Mouse (Mus musculus) hindbrain, embryonic 13.5 days (tissue): Measurements from ENCODE around the gene Lrrc1. TPM values are rescaled to one million over a fixed set of nuclear protein-coding genes. Genes with fewer than 3 reads are reported as not detected.

Source experiments
- ATAC-seq: fragments of 200-750 bp; cut with Nextera tagmentation; 2 replicates; pipeline ENCODE4 v1.8.0; 2017; ENCODE audit warnings: moderate TSS enrichment; ENCODE audit not compliant: low FRiP score
- H3K27ac ChIP-seq: fragments of 300-500 bp; sonication (generic); 2 replicates; pipeline ENCODE4 v1.5.1; 2015; ENCODE audit warnings: inconsistent platforms, mild to moderate bottlenecking, moderate library complexity
- H3K27me3 ChIP-seq: fragments of 300-500 bp; sonication (generic); 2 replicates; pipeline ENCODE4 v1.6.1; 2015; ENCODE audit warnings: mild to moderate bottlenecking, inconsistent platforms
- H3K36me3 ChIP-seq: fragments of 300-500 bp; sonication (generic); 2 replicates; pipeline ENCODE4 v1.6.1; 2015; ENCODE audit warnings: mild to moderate bottlenecking, inconsistent platforms
- H3K4me1 ChIP-seq: fragments of 300-500 bp; sonication (generic); replicated peaks from 2 replicates; pipeline ENCODE4 v1.6.1; 2015; ENCODE audit warnings: inconsistent platforms
- H3K4me2 ChIP-seq: fragments of 300-500 bp; sonication (generic); 2 replicates; pipeline ENCODE4 v1.6.1; 2015; ENCODE audit warnings: inconsistent platforms, mild to moderate bottlenecking, moderate library complexity
- H3K4me3 ChIP-seq: fragments of 300-500 bp; sonication (generic); 2 replicates; pipeline ENCODE4 v1.5.1; 2015; ENCODE audit warnings: mild to moderate bottlenecking, inconsistent platforms
- H3K9ac ChIP-seq: fragments of 300-500 bp; sonication (generic); 2 replicates; pipeline ENCODE4 v1.6.1; 2015; ENCODE audit warnings: mild to moderate bottlenecking, inconsistent platforms
- H3K9me3 ChIP-seq: fragments of 300-500 bp; sonication (generic); 2 replicates; pipeline ENCODE4 v1.6.1; 2016; ENCODE audit warnings: inconsistent platforms
- WGBS: fragments of 180-500 bp; shearing (Covaris S2); methylation state at CpG from one replicate; pipeline ENCODE4 v1.1.7; 2015; 5-methylcytosine and 5-hydroxymethylcytosine counted together
- polyA plus RNA-seq: library from polyadenylated mRNA; unstranded; fragments of >200 nt; fragmentation: Nextera tagmentation; extraction: Ambion mirVana; gene quantifications from 2 replicates; pipeline ENCODE4 v1.2.1, GENCODE M21; 2015

The Lrrc1 gene
- polyA plus RNA-seq, 1 experiment from 2014 or later, result 5.6 TPM

- Histone ChIP-seq H3K27me3 (peaks cover 9% of the 10 kb centered on the region), H3K9me3 (no peaks in the 10 kb centered on the region), H3K4me2 (no peak overlapping the region), H3K4me3 (no peak overlapping the region), H3K4me1 (peaks cover 34% of the 10 kb centered on the region), H3K9ac (no peak overlapping the region), H3K27ac (no peak overlapping the region), H3K36me3 (no peaks in the 10 kb centered on the region)
- 92% methylated on average over 9 of the region's 9 CpGs for WGBS
- ATAC-seq, result no peak
Measured at GRCm38 (mm10) chr9:77539232-77539631, 5.4 kb downstream of the Lrrc1 start.

DNA sequence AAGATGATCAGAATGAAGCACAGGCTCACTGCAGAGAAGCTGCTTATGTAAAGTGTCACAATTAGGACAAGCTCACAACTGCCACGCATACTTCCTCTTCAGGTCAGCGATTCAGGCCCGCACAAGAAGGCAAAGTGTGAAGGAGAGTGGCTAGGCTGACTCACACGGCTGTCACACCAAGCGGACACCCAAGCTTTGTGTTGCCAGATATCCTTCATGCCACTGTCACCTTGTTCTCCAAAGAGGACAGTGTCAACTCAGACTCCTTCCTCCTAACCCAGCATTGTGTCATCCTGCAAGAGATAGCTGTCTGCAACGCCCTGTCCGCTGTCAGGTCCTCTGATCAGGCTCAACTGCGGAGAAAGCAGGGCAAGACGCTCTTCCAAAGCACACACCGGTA is 7.3 kb downstream of the Lrrc1 start:
- WGBS, result 92% methylated on average over 10 of the region's 10 CpGs
- Histone ChIP-seq H3K4me3 (no peak overlapping the region), H3K4me1 (peaks cover 19% of the 10 kb centered on the region)

DNA sequence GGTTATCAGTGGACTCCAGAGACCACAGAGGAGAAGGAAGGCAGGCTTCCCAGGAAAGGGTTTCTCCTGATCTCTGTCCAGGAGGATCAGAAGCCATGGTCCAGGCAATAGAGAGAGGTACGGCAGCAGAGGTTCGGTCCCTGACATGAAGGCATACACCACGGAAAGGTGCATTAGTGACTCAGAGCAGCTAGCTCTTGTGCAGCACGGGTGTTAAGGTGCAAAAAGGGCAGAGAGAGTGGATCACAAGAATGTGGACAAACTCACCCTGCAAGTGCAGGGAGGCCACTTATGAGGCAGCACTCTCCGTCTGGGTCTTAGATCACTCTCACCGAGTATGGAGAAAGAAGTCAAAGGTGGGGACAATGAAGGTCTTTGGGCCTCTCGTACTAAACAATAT is 7.8 kb downstream of the Lrrc1 start:
- WGBS, result 83% methylated on average over 7 of the region's 7 CpGs

More for the DNA sequence above, 7.3 kb downstream of the Lrrc1 start:
- Histone ChIP-seq H3K9ac (no peak overlapping the region), H3K27ac (no peak overlapping the region), H3K4me2 (no peak overlapping the region), H3K36me3 (no peaks in the 10 kb centered on the region), H3K9me3 (no peaks in the 10 kb centered on the region), H3K27me3 (peaks cover 7% of the 10 kb centered on the region)
- no peak for ATAC-seq

GRCm38 (mm10) chr9:77536286-77536685 is 8.4 kb downstream of the Lrrc1 start:
- no peak overlapping the region for H3K4me2 ChIP-seq
- H3K4me1 ChIP-seq, result peaks cover 16% of the 10 kb centered on the region
- H3K4me3 ChIP-seq, result no peak overlapping the region
- no peaks in the 10 kb centered on the region for H3K27me3 ChIP-seq
- H3K9me3 ChIP-seq, result no peaks in the 10 kb centered on the region
- ATAC-seq, result no peak
- 79% methylated on average over 6 of the region's 6 CpGs for WGBS
- H3K36me3 ChIP-seq, result no peaks in the 10 kb centered on the region
- no peak overlapping the region for H3K27ac ChIP-seq
- no peak overlapping the region for H3K9ac ChIP-seq

More for the DNA sequence above, 7.8 kb downstream of the Lrrc1 start:
- Histone ChIP-seq H3K27me3 (0 out of 2 replicates have a peak, but pooled peaks cover 3% of the 10 kb centered on the region), H3K4me2 (no peak overlapping the region), H3K4me3 (no peak overlapping the region), H3K27ac (no peak overlapping the region), H3K4me1 (peaks cover 16% of the 10 kb centered on the region), H3K9me3 (no peaks in the 10 kb centered on the region), H3K9ac (no peak overlapping the region), H3K36me3 (no peaks in the 10 kb centered on the region)
- no peak for ATAC-seq

- no peak overlapping the region for H3K9ac ChIP-seq
- no peak for ATAC-seq
- no peak overlapping the region for H3K4me2 ChIP-seq
- H3K4me1 ChIP-seq, result peaks cover 16% of the 10 kb centered on the region
- H3K4me3 ChIP-seq, result no peak overlapping the region
- no peaks in the 10 kb centered on the region for H3K27me3 ChIP-seq
- no peak overlapping the region for H3K27ac ChIP-seq
- H3K36me3 ChIP-seq, result no peaks in the 10 kb centered on the region
- H3K9me3 ChIP-seq, result no peaks in the 10 kb centered on the region
- WGBS, result 31% methylated on average over 17 of the region's 17 CpGs
Measured at GRCm38 (mm10) chr9:77535021-77535744, 9.5 kb downstream of the Lrrc1 start.

DNA sequence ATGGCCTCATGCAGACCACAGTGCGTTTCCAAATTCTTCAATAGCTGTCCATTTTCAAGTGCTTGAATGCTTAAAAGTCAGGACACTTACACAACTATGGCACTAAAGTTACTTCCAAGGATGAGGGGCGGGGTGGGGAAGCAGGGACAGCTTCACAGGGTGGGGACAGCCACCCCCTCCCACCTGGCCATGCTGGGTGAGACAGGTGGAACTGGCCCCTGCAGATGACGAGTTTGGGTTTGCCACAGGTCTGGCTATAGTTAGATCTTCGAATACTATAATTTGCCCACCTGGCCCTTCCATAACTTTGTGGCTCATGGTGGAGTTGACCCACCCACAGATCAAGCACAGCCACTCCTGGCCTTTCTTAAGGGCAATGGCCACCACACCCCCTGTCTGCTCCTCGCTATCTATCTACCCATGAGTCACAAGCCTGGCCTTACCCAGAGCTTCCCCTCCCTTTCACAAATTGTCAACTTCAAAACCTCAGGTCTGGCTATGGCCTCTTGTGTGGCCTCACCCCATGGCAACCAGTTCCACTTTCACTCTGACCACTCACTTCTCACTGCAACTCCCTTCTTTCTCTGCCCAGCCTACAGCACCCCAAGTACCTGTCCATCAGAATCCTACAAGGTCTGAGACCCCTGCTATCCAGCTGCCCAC is 16.2 kb downstream of the Lrrc1 start:
- Histone ChIP-seq H3K36me3 (no peaks in the 10 kb centered on the region), H3K27me3 (no peaks in the 10 kb centered on the region), H3K4me1 (peaks cover 17% of the 10 kb centered on the region; the same call in 1 of the 2 replicates), H3K9me3 (no peaks in the 10 kb centered on the region), H3K9ac (no peak overlapping the region), H3K27ac (no peak overlapping the region), H3K4me2 (no peak overlapping the region), H3K4me3 (no peak overlapping the region)
- no peak for ATAC-seq
- 83% methylated on average over 5 of the region's 5 CpGs for WGBS

DNA sequence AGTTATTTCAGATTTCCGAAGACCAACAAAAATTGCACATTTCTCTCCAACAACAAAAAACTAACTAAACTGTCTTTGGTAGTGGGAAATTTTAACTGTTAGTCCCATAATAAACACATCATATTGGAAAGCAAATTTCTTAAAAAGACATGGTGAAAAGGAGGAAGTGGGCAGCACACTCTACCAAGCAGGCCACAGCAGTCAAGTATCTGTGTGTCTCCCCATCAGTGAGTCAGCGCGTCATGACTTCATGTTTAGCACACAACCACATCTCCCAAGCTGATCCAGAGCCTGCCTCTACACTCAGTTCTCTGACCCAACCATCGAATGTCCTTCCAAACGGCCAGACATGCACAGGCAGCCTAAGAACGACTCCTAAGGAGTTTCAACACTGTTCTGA is 17.5 kb downstream of the Lrrc1 start:
- no peaks in the 10 kb centered on the region for H3K36me3 ChIP-seq
- no peaks in the 10 kb centered on the region for H3K27me3 ChIP-seq
- H3K4me1 ChIP-seq, result peaks cover 17% of the 10 kb centered on the region; the same call in 1 of the 2 replicates
- H3K27ac ChIP-seq, result no peak overlapping the region
- 86% methylated on average over 6 of the region's 6 CpGs for WGBS
- no peaks in the 10 kb centered on the region for H3K9me3 ChIP-seq
- H3K9ac ChIP-seq, result no peak overlapping the region
- no peak overlapping the region for H3K4me3 ChIP-seq
- no peak overlapping the region for H3K4me2 ChIP-seq
- no peak for ATAC-seq

DNA sequence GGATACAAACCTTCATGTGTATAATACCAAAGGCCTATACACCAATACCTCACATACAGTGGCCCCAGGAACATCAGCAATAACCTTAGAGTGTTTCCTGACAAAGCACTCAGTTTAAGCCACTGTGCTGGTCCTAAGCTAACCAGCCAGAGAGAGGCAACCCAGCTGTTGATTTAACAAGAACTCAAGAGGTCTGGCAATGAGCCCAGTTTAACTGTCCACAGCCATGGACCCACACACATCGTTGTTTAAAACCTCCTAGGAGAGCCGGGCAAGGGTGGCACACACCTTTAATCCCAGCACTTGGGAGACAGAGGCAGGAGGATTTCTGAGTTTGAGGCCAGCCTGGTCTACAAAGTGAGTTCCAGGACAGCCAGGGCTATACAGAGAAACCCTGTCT is 18.0 kb downstream of the Lrrc1 start:
- Histone ChIP-seq H3K4me2 (no peak overlapping the region), H3K36me3 (no peaks in the 10 kb centered on the region), H3K27ac (no peak overlapping the region), H3K9ac (no peak overlapping the region), H3K27me3 (no peaks in the 10 kb centered on the region), H3K9me3 (no peaks in the 10 kb centered on the region), H3K4me3 (no peak overlapping the region), H3K4me1 (peaks cover 17% of the 10 kb centered on the region; the same call in 1 of the 2 replicates)
- WGBS, result 67% methylated on average over 2 of the region's 2 CpGs
- ATAC-seq, result no peak

DNA sequence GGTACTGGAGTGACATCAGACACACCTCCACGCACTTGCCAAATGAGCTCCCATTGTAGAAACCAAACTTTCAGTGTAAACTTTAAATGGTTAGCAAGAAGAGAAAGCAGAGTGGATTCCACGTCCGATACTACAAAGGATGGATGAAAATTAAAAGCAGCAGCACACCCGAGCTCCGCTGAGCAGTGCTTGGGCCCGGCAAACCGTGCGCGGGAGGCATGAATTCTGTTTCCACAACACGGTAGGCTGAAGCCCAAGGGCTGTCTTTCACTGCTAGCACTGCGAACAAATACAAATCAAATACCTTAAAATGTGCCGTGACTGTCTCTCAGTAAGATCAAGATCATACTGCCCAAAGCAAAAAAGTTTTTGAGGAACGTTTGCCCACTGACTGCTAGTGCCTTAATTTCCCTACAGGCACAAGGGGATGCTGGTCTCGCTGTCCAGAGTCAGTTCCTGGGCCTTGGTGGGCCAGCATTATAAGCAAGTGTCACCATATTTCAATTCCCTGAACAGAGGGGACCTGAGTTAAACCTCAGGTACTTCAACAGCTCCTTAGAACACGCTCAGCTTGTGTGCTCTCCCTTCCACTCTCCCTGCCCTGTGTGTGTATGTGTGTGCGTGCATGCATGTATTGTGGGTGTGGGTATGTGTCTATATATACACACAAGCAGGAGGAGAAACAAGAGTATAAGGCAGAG is 18.9 kb downstream of the Lrrc1 start:
- Histone ChIP-seq H3K36me3 (no peaks in the 10 kb centered on the region), H3K27ac (no peak overlapping the region), H3K4me3 (no peak overlapping the region), H3K4me2 (no peak overlapping the region), H3K9me3 (no peaks in the 10 kb centered on the region), H3K27me3 (no peaks in the 10 kb centered on the region), H3K4me1 (peaks cover 17% of the 10 kb centered on the region; the same call in 1 of the 2 replicates), H3K9ac (no peak overlapping the region)
- 79% methylated on average over 16 of the region's 16 CpGs for WGBS
- ATAC-seq, result no peak

- Histone ChIP-seq H3K4me2 (no peak overlapping the region), H3K9ac (no peak overlapping the region), H3K36me3 (no peaks in the 10 kb centered on the region), H3K27ac (no peak overlapping the region), H3K9me3 (no peaks in the 10 kb centered on the region), H3K4me3 (no peak overlapping the region), H3K4me1 (peaks cover 12% of the 10 kb centered on the region; the same call in 1 of the 2 replicates), H3K27me3 (no peaks in the 10 kb centered on the region)
- WGBS, result 96% methylated on average over 4 of the region's 4 CpGs
- no peak for ATAC-seq
Measured at GRCm38 (mm10) chr9:77523793-77524192, 20.9 kb downstream of the Lrrc1 start.

- Histone ChIP-seq H3K27me3 (no peaks in the 10 kb centered on the region), H3K27ac (no peak overlapping the region), H3K4me3 (no peak overlapping the region), H3K36me3 (no peaks in the 10 kb centered on the region), H3K4me1 (peaks cover 12% of the 10 kb centered on the region; the same call in 1 of the 2 replicates), H3K4me2 (no peak overlapping the region), H3K9ac (no peak overlapping the region), H3K9me3 (no peaks in the 10 kb centered on the region)
- 97% methylated on average over 3 of the region's 3 CpGs for WGBS
- ATAC-seq, result peak; percentile 26; the same call in 1 of the 2 replicates
Measured at GRCm38 (mm10) chr9:77522476-77522875, 22.2 kb downstream of the Lrrc1 start.

DNA sequence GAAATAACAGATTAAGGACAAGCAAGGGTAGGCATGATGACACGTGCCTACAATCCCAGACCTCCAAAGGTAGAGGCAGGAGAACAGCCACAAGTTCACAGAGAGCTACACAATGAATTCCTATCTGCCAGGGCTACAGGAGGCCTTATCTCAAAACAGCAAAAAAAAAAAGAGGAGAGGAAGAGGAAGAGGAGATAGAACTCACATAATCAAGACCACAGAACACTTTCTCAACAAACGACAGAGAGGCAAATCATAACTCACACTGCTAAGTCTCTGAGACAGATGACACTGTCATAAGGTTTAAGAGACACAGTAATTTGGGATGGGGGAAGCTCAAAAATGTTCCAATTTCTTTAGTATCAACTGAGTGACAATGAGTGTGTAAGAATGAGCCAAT is 25.5 kb downstream of the Lrrc1 start:
- Histone ChIP-seq H3K27me3 (no peaks in the 10 kb centered on the region), H3K4me2 (no peak overlapping the region), H3K27ac (no peak overlapping the region), H3K9me3 (no peaks in the 10 kb centered on the region), H3K4me3 (no peak overlapping the region), H3K9ac (no peak overlapping the region), H3K4me1 (no peaks in the 10 kb centered on the region), H3K36me3 (no peaks in the 10 kb centered on the region)
- WGBS, result 89% methylated on average over 2 of the region's 2 CpGs
- no peak for ATAC-seq
